8 mouse cellular contexts compared by ENCODE assay signal in the genomic region with DNA sequence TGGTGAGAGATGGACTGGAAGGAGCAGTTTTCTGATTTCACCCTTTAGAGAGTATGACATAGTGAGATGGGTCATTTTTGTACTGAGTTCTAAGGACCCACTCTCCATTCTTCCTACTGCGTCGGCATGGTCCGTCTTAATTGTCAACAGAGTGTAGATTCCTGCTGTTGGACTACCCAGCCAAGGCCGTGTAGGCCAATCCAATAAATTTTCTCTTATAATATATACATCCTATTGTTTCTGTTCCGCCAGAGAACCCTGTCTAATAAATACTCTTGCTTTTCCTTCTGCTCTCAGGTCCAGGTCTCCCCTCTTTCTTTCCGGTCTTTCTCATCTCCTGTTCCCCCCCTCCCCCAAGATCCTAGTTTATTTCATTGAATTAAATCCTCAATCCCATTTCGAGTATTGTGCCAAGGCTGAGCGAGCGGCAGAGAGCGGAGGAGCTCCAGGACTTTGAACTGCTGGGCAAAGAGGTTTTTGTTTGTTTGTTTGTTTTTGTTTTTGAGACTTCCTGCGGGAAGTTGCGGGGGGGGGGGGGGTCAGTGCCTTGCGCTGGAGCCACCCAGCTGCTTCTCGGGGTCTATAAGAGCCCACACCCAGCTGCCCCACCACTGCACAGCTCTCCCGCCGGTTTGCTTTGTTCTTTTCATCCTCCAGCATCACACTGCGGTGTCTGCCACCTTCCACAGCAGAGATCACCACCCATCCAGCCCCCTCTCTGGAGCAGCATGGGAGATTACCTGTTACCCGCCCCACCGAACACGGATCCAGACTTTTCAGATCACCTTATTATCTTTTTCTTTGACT. TPM values are rescaled to one million over a fixed set of nuclear protein-coding genes. Genes with fewer than 3 reads are reported as not detected.
DNase-seq lines count a peak whose midpoint lies in the region; ATAC-seq and TF ChIP-seq lines count a peak whose summit lies in the region.

No protein-coding gene starts in this region.

- intact Hi-C loops in gastrocnemius, postnatal 36 days (cut with DNase I), result no loop called here

- H3K9me3 ChIP-seq in heart, embryonic 13.5 days, result no peaks in the 10 kb centered on the region
- no peaks in the 10 kb centered on the region for H3K9me3 ChIP-seq in G1E (replicated peaks)
- H3K9me3 ChIP-seq in limb, embryonic 13.5 days, result no peaks in the 10 kb centered on the region

- H3K36me3 ChIP-seq in heart, embryonic 13.5 days, result no peaks in the 10 kb centered on the region
- no peaks in the 10 kb centered on the region for H3K36me3 ChIP-seq in G1E (replicated peaks)
- no peaks in the 10 kb centered on the region for H3K36me3 ChIP-seq in limb, embryonic 13.5 days

- TF ChIP-seq POLR2A in embryonic fibroblast, embryonic 13.5 days (IDR thresholded peaks at IDR 0.05; ENCODE audit: low read depth, low read length), result no peak
- TF ChIP-seq POLR2A in olfactory bulb, adult 2 months (IDR thresholded peaks at IDR 0.05; ENCODE audit: insufficient read depth, low read depth, low read length), result no peak

- ATAC-seq in heart, embryonic 13.5 days (ENCODE audit: extremely low read depth, insufficient number of reproducible peaks, low FRiP score, low TSS enrichment), result no peak
- no peak for ATAC-seq in G1E (ENCODE audit: extremely low read depth, insufficient number of reproducible peaks, low FRiP score, poor library complexity, severe bottlenecking)
- ATAC-seq in limb, embryonic 13.5 days (ENCODE audit: low FRiP score, low read depth), result peak; percentile 85

- H3K4me1 ChIP-seq in heart, embryonic 13.5 days, result peaks cover 9% of the 10 kb centered on the region; the same call in 1 of the 2 replicates
- H3K4me1 ChIP-seq in G1E (ENCODE audit: insufficient read depth, low read depth, low read length), result peaks cover 26% of the 10 kb centered on the region
- H3K4me1 ChIP-seq in embryonic fibroblast, embryonic 13.5 days (ENCODE audit: control insufficient read depth, insufficient read depth, low read length), result no peaks in the 10 kb centered on the region
- 0 out of 2 replicates have a peak, but pooled peaks cover 3% of the 10 kb centered on the region for H3K4me1 ChIP-seq in limb, embryonic 13.5 days
- H3K4me1 ChIP-seq in olfactory bulb, adult 2 months (ENCODE audit: control insufficient read depth, insufficient read depth, low read length), result peaks cover 2% of the 10 kb centered on the region

- H3K9ac ChIP-seq in heart, embryonic 13.5 days, result peak overlapping the region; percentile 81
- H3K9ac ChIP-seq in limb, embryonic 13.5 days, result peak overlapping the region; percentile 69

- no peak overlapping the region for H3K27ac ChIP-seq in heart, embryonic 13.5 days (replicated peaks)
- no peak overlapping the region for H3K27ac ChIP-seq in embryonic fibroblast, embryonic 13.5 days (ENCODE audit: insufficient read depth, low read length)
- H3K27ac ChIP-seq in limb, embryonic 13.5 days, result peak overlapping the region; percentile 58; the same call in 1 of the 2 replicates
- no peak overlapping the region for H3K27ac ChIP-seq in olfactory bulb, adult 2 months (ENCODE audit: insufficient read depth, low read depth, low read length)

- peak overlapping the region; percentile 69 for H3K4me3 ChIP-seq in heart, embryonic 13.5 days
- peak overlapping the region; percentile 73 for H3K4me3 ChIP-seq in G1E (ENCODE audit: low read depth, low read length)
- peak overlapping the region; percentile 95 for H3K4me3 ChIP-seq in embryonic fibroblast, embryonic 13.5 days (ENCODE audit: insufficient read depth, low read length)
- H3K4me3 ChIP-seq in limb, embryonic 13.5 days, result peak overlapping the region; percentile 55
- peak overlapping the region; percentile 52 for H3K4me3 ChIP-seq in olfactory bulb, adult 2 months (ENCODE audit: insufficient read depth, low read depth, low read length)

- no peak for TF ChIP-seq CTCF in G1E (IDR thresholded peaks at IDR 0.05; ENCODE audit: low read depth, low read length)
- TF ChIP-seq CTCF in embryonic fibroblast, embryonic 13.5 days (IDR thresholded peaks at IDR 0.05; ENCODE audit: borderline replicate concordance, insufficient read depth, low read length), result no peak
- TF ChIP-seq CTCF in olfactory bulb, adult 2 months (IDR thresholded peaks at IDR 0.05; ENCODE audit: insufficient read depth, low read depth, low read length), result no peak

- peak overlapping the region; percentile 84 for H3K4me2 ChIP-seq in heart, embryonic 13.5 days
- H3K4me2 ChIP-seq in limb, embryonic 13.5 days (replicated peaks), result peak overlapping the region; percentile 70

- WGBS in heart, embryonic 13.5 days, result 5% methylated on average over 20 of the region's 20 CpGs
- WGBS in limb, embryonic 13.5 days, result 2% methylated on average over 20 of the region's 20 CpGs
- WGBS in olfactory bulb, adult 2 months, result 7% methylated on average over 20 of the region's 20 CpGs

- no peak for DNase-seq in heart, adult 11 months
- peak; percentile 7 for DNase-seq in G1E (ENCODE audit: low spot score)
- DNase-seq in gastrocnemius, postnatal 36 days, result no peak
- DNase-seq in right cerebral cortex, postnatal 36 days (ENCODE audit: low spot score in 2 of 2), result no peak

- H3K27me3 ChIP-seq in heart, embryonic 13.5 days (replicated peaks), result no peaks in the 10 kb centered on the region; the same call in 1 of the 2 replicates
- H3K27me3 ChIP-seq in G1E (ENCODE audit: insufficient read depth, low read length), result peaks cover 10% of the 10 kb centered on the region
- H3K27me3 ChIP-seq in limb, embryonic 13.5 days, result no peaks in the 10 kb centered on the region

RNA-seq across cellular contexts. Expression of gene Trim27, which starts 42.6 kb away (rescaled TPM):
- polyA plus RNA-seq in heart, embryonic 13.5 days (2015; fragmentation: Nextera tagmentation; extraction: Ambion mirVana), result 80.3 and 83.4 TPM in 2 replicates
- total RNA-seq in G1E (2014; fragmentation: Nextera tagmentation) (91.5 and 93.2 TPM in 2 replicates), G1E (2017) (173 and 196 TPM in 2 replicates)
- 139 and 188 TPM in 2 replicates for polyA plus RNA-seq in G1E (2012)
- 52.0 and 61.4 TPM in 2 replicates for polyA plus RNA-seq in embryonic fibroblast, embryonic 13.5 days (2011; ENCODE audit: insufficient read length, low read depth, missing spikeins)
- 139 and 140 TPM in 2 replicates for polyA plus RNA-seq in limb, embryonic 13.5 days (2015; fragmentation: Nextera tagmentation; extraction: Ambion mirVana)
- polyA plus RNA-seq in olfactory bulb, adult 2 months (2012; ENCODE audit: insufficient read depth, insufficient read length, low replicate concordance, missing spikeins), result not detected in 2 replicates
- 10 to 100 TPM; 19.8 to 20.7 TPM for total RNA-seq in gastrocnemius, postnatal 36 days (2021)

Comparison
In these comparisons a context has a peak if more than half of its experiments do, and no peak if none do; other contexts are left out.
1. RNA of gene Trim27, which starts 42.6 kb away (polyA plus RNA-seq): 139 to 140 TPM in limb, embryonic 13.5 days, 139 to 188 TPM in G1E, 80.3 to 83.4 TPM in heart, embryonic 13.5 days and 52.0 to 61.4 TPM in embryonic fibroblast, embryonic 13.5 days; not detected in olfactory bulb, adult 2 months; every median in the first group is over 10 times any median in the second.
2. Peak in every context shown above with its lines, with median percentiles within 50 percentile points of each other: H3K4me3 ChIP-seq.